Mouse (Mus musculus) C2C12 (cell line): ENCODE data around the gene Ltbp2. TPM values are rescaled to one million over a fixed set of nuclear protein-coding genes. Genes with fewer than 3 reads are reported as not detected.

Experiments used
- H3K27me3 ChIP-seq: one replicate; pipeline ENCODE4 v1.6.1; 2011; ENCODE audit not compliant: control insufficient read depth, insufficient read depth, insufficient read length
- H3K36me3 ChIP-seq: one replicate; pipeline ENCODE4 v1.6.1; 2011; ENCODE audit not compliant: control insufficient read depth, insufficient read depth
- H3K4me3 ChIP-seq: one replicate; pipeline ENCODE4 v1.5.1; 2011; ENCODE audit warnings: mild to moderate bottlenecking, control low read depth; ENCODE audit not compliant: poor library complexity, insufficient read depth, severe bottlenecking
- H3K79me2 ChIP-seq: one replicate; pipeline ENCODE4 v1.6.1; 2011; ENCODE audit not compliant: control insufficient read depth, insufficient read depth
- H3K79me3 ChIP-seq: one replicate; pipeline ENCODE4 v1.6.1; 2011; ENCODE audit warnings: low read depth, control low read depth
- H3ac ChIP-seq: one replicate; pipeline ENCODE3; 2011; ENCODE audit warnings: low read depth; ENCODE audit not compliant: control insufficient read depth, insufficient read length
- CEBPB ChIP-seq: IDR thresholded peaks from one replicate; pipeline ENCODE4 v1.6.1; 2011; ENCODE audit warnings: low read depth, mild to moderate bottlenecking, control low read depth, moderate library complexity
- CTCF ChIP-seq: IDR thresholded peaks from one replicate; pipeline ENCODE4 v1.5.1; 2011; ENCODE audit not compliant: control insufficient read depth, insufficient read depth, insufficient read length
- FOSL1 ChIP-seq: IDR thresholded peaks from one replicate; pipeline ENCODE4 v1.8.0; 2011; ENCODE audit warnings: mild to moderate bottlenecking, low read length; ENCODE audit not compliant: poor library complexity, insufficient read depth, severe bottlenecking
- MAX ChIP-seq: IDR thresholded peaks from one replicate; pipeline ENCODE4 v1.6.1; 2011; ENCODE audit warnings: mild to moderate bottlenecking, control low read depth
- MYOD1 ChIP-seq: IDR thresholded peaks from one replicate; pipeline ENCODE4 v1.6.1; 2011; ENCODE audit warnings: low read depth; ENCODE audit not compliant: control insufficient read depth, insufficient read length
- MYOG ChIP-seq: IDR thresholded peaks from one replicate; pipeline ENCODE4 v1.6.1; 2011; ENCODE audit not compliant: control insufficient read depth, insufficient read length; ENCODE audit errors: extremely low read depth
- USF1 ChIP-seq: IDR thresholded peaks from one replicate; pipeline ENCODE4 v1.6.1; 2011; ENCODE audit warnings: low read depth, mild to moderate bottlenecking, control low read depth, moderate library complexity
- polyA plus RNA-seq: library from polyadenylated mRNA; unstranded; fragments of >200 nt; fragmentation: generic; extraction: Trizol; gene quantifications from one replicate; pipeline ENCODE4 v1.2.1, GENCODE M21; 2012; ENCODE audit warnings: missing spikeins

Gene Ltbp2
- polyA plus RNA-seq, 1 experiment: 49.5 TPM

GRCm38 (mm10) chr12:84904399-84904798, 28.1 kb upstream of the Ltbp2 start:
- H3K79me3 ChIP-seq: no peaks in the 10 kb centered on the region
- no peak for TF ChIP-seq MYOD1
- no peak for TF ChIP-seq MYOG
- TF ChIP-seq USF1: no peak
- no peak for TF ChIP-seq CEBPB
- no peak for TF ChIP-seq FOSL1
- TF ChIP-seq CTCF: no peak
- no peak for TF ChIP-seq MAX
- H3K79me2 ChIP-seq: no peaks in the 10 kb centered on the region
- H3K36me3 ChIP-seq: no peaks in the 10 kb centered on the region
- H3ac ChIP-seq: no peak overlapping the region
- no peaks in the 10 kb centered on the region for H3K27me3 ChIP-seq
- no peak overlapping the region for H3K4me3 ChIP-seq

- TF ChIP-seq CTCF (no peak), MYOD1 (no peak), USF1 (no peak), FOSL1 (no peak), MAX (no peak), CEBPB (no peak), MYOG (no peak)
These were observed 24.0 kb upstream of the Ltbp2 start for GRCm38 (mm10) chr12:84900317-84900716.

GRCm38 (mm10) chr12:84897322-84897721, 21.0 kb upstream of the Ltbp2 start:
- Histone ChIP-seq H3ac (no peak overlapping the region), H3K4me3 (no peak overlapping the region), H3K79me3 (no peaks in the 10 kb centered on the region), H3K36me3 (no peaks in the 10 kb centered on the region), H3K79me2 (no peaks in the 10 kb centered on the region), H3K27me3 (no peaks in the 10 kb centered on the region)
- TF ChIP-seq MYOD1: no peak
- no peak for TF ChIP-seq MAX
- no peak for TF ChIP-seq CEBPB
- TF ChIP-seq MYOG: no peak
- TF ChIP-seq CTCF: no peak
- no peak for TF ChIP-seq FOSL1
- no peak for TF ChIP-seq USF1

More at GRCm38 (mm10) chr12:84900317-84900716, 24.0 kb upstream of the Ltbp2 start:
- Histone ChIP-seq H3K4me3 (no peak overlapping the region), H3K27me3 (no peaks in the 10 kb centered on the region), H3K36me3 (no peaks in the 10 kb centered on the region), H3K79me3 (no peaks in the 10 kb centered on the region), H3K79me2 (no peaks in the 10 kb centered on the region), H3ac (no peak overlapping the region)

GRCm38 (mm10) chr12:84896235-84896634, 19.9 kb upstream of the Ltbp2 start:
- Histone ChIP-seq H3K79me2 (no peaks in the 10 kb centered on the region), H3K4me3 (no peak overlapping the region), H3K36me3 (no peaks in the 10 kb centered on the region), H3K79me3 (no peaks in the 10 kb centered on the region), H3ac (no peak overlapping the region), H3K27me3 (no peaks in the 10 kb centered on the region)
- TF ChIP-seq MYOG (no peak), MAX (no peak)

GRCm38 (mm10) chr12:84893648-84894628, 17.6 kb upstream of the Ltbp2 start:
- Histone ChIP-seq H3K4me3 (no peak overlapping the region), H3K79me2 (no peaks in the 10 kb centered on the region), H3K36me3 (no peaks in the 10 kb centered on the region), H3ac (no peak overlapping the region), H3K79me3 (no peaks in the 10 kb centered on the region), H3K27me3 (no peaks in the 10 kb centered on the region)
- TF ChIP-seq MYOD1 (no peak), CEBPB (no peak), MYOG (no peak), CTCF (no peak), FOSL1 (no peak), USF1 (no peak), MAX (no peak)
